Mouse (Mus musculus) mesoderm, embryonic 11.5 days (tissue): ENCODE measurements around the gene Rnf115.
A peak's percentile ranks its signal among the peaks of the same experiment; 100 is the strongest.
"Not testable (repeated sequence)": the region's sequence is repeated elsewhere in the genome, so short reads cannot be mapped to it uniquely, and the experiment has no call there.

Source experiments
- DNase-seq: peaks from one replicate; pipeline ENCODE4 v3.0.0-alpha.2; 2012; ENCODE audit warnings: low read depth, low spot score

Rnf115 gene

DNA sequence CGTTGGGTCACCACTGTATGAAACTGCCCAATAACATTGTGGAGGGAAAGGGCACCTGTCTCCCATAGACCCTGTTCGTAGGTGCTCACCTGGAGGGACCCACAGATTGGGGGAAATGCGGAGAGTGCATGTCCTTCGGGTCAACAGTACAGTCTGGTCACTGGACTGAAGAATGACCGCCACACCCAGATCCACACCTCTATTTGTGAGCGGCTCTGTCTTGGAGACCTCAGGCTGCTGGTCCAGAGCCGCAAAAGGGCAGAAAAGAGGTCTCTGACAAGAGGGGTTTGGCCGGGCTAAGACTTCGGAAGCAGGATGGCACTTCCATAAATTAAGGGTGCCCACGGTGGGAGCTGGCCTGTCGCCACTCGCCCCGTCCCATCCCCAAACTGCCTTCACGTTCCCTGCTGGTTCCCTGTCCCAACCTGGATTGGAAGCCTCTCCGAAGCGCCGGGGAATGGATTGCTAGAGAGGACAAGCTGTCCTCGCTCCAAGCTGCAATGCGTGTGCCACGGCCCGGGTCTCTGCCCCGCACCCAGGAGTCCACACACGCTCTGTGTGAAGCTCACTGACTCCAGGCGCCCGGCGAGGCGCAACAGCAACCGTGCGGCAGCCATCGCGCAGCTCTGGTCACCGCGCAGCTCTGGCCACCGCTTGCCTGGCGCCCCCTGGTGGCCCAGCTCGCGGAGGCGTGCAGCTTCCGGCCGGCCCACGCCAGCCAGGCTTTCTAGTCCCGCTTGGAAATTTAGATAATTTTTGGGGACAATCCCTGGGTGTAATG lies 19.4 kb upstream of the Rnf115 start, which contains the start of gene Nudt17:
Gene Nudt17 (minus strand): TSS at position 660 of the 781 bp plus-strand sequence.
- DNase-seq: peak; percentile 84

DNA sequence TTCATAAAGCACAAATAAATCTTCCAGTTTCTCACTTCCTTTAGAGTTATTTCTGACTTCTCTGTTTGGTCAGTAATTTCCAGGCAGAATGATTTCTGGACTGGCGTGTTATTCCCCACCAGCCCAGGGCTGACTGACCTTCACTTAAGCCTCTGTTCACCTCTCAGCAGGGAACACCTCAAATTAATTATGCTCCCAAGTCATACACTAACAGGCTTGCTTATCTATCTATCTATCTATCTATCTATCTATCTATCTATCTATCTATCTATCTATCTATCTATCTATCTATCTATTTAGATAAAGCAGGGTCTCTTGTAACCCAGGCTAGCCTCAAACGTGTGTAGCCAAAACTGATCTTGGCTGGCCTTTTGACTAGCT lies 18.8 kb upstream of the Rnf115 start:
- no peak for DNase-seq

DNA sequence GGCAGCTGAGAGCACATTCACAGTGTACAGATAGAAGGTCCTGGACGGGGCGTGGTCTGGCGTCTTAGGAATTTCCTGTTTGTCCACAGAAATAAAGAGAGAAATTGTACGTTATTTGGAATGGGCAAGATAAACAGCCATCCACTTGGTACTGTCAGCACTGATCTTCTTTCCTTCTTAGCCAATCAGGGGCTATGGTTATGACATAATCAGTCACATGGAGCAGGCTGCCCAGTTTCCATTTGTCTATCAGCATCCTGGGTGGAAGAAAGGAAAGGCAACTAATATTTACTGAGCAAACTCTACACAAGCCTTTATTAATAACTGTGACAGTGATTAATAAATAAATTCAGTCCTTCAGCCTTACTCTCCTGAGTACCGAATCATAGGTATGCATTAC lies 13.2 kb upstream of the Rnf115 start:
- no peak for DNase-seq

DNA sequence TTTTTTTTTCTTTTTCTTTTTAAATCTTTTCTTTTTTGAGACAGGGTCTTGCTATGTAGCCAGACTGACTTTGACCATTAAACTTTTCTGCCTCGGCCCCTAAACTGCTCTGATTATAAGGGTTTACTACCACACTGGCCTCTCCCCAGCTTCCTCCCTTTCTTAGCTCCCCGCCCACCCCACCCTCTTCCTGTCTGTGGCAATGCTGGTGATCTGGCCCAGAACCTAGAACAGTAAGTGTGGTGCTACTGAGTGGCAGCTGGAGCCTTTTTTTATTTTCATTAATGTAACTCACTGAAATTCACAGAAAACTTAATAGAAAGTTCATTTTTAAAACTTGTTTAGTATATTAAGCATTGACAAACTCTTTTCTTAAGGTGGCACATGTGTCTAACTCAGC lies 11.6 kb upstream of the Rnf115 start:
- DNase-seq: no peak

DNA sequence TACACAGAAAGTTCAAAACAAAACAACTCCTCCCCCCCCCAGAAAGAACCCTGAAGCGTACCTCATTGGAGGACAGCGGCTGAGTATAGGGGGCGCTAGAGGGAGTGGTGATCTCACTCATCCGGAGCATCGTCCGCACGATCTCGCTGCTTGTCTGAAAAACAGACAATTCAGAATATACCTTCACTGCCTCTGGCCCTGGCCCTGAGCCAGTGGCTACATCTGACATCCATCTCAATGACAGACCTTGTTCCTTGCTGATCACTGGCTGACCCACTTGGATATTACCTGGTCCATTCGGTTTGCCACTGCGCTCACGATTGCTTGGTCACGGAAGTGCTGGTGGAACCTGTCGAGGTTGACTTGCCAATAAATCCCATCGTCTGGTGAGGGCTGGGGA lies 8.3 kb upstream of the Rnf115 start:
- DNase-seq: peak; percentile 40

DNA sequence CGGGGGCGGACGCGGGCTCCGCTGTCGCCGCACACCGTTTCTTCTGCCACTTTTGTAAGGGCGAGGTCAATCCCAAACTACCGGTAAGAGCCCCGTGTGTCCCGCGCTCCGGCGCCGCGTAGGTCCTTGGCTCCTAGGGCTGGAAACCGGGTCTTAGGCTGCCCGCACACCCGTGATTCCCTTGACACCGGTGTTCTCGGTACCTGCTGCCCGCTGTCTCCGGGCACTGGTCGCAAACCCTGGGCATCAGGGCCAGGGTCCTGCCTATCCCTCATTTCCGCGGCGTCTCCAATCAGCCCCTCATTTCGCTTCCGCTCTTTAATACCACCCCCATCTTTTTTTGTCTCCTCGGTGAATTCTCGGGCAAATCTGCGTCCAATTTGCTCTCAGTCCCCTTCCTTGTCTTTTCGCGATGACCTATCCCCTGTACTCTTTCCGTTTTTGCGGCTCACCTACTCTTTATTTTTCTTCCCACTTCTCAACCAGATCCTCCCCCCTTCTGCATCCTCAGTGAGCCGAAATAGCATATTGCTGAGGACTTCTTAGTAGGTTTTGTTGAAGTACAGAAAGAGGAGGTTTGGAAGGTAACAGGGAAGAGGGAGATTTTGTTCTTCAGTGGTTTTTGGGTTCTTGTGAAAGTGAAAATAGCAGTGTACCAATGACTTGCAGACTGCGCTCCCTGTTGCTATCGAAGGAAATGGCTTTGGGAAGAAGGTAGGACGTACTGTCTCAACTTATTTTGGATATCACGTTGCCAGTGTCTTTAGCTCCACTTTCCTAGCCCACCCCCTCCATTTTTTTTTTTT lies 567 bp downstream of the Rnf115 start:
- no peak for DNase-seq

DNA sequence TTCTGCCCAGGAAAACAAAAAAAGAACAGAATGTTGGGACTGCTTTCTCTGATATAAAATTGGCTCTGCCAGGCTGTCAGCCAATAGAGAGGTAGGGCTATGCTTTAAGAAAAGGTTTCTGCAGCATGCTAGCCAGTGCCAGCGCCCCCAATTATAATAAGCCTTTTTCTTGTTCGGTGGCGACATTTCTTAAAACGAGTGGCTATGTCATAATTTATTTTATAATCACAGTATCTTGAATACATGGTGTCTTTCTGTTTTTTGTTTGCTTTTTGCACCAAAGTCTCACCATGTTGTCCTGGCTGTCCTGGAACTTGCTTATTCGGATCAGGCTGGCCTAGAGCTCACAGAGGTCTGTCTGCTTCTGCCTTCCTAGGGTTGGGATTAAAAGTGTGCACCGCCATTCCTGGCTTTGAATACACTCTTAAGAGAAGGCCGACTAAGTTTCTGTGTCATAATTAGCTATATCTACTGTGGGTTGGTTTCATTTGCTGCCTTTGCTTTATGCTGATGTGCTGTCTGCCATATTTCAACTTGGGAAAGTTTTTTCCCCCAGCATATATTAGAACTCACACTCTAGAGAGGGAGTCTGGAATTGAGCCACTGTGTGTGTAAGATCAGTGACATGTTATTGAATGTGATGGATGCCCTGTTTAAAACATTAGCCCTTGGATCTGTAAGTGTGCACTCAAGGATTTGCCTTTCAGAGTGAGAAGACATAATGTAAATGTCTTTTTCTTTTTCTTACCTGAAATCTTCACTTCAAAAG lies 1.4 kb downstream of the Rnf115 start:
- DNase-seq: no peak

DNA sequence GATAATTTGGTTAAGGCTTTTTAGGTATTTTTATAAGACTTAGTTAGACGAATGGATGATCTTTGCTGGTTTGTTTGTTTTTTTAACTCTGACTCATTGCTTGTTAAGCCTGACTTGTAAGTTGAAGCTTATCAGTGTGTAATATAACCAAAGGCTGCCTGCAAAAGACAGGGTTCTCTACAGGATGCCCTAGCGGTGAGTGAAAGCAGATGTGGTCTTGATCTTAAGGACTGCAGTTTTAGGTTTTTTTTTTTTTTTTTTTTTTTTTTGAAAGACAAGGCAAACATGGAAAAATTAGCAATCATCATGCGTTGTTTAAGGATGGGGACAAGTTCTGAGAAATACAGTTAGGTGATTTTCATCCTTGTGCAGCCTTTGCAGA lies 1.9 kb downstream of the Rnf115 start:
- DNase-seq: peak; percentile 32

DNA sequence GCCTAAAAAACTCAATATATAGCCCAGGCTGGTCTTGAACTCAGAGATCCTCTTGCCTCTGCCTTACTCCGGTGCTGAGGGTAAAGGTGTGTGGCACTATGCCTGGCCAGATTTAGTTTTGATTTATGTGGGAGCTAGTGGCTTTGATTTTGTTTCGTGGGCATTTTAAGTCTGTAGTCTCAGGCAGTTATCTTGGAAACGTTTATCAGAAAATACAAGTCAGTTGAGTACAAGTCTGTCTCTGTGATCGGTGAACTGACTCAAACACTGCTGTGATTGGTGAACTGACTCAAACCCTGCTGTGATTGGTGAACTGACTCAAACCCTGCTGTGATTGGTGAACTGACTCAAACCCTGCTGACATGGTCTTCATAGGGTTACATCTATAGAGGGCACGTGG lies 3.3 kb downstream of the Rnf115 start:
- DNase-seq: no peak

DNA sequence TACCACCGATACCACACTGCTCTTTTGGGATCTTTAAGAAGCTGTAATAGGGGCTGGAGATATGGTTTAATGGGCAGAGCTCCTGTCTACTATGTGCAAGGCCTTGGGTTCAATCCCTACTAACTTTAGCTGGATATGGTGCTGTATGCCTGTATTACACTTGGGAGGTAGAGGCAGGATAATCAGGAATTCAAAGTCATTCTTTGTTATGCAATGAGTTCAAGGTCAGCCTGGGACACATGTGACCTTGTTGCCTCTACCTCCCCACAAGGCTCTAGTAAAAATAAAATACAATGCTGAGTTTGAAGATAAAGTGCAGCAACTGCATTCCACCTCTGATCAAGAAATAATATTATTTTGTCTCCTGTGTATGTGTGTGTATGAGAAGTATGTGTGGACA lies 6.5 kb downstream of the Rnf115 start:
- DNase-seq: no peak

DNA sequence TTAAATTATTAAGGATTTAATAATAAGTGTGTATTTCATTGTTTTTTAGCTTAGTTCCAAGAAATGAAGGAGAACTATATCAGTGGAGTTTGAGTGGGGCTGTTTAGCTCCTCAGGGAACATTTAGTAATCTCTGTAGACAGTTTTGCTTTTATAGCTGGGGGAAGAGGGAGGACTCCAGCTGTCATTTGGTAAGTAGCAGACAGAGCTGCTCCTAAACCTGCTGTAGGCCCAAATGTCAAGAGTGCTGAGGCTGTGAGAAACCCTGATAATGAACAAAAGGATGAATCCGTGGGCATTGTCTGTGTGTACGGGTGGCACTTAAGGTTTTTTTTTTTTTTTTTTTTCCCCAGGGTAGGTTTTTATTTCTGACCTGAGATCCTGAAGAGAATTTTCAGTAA lies 7.7 kb downstream of the Rnf115 start:
- no peak for DNase-seq

DNA sequence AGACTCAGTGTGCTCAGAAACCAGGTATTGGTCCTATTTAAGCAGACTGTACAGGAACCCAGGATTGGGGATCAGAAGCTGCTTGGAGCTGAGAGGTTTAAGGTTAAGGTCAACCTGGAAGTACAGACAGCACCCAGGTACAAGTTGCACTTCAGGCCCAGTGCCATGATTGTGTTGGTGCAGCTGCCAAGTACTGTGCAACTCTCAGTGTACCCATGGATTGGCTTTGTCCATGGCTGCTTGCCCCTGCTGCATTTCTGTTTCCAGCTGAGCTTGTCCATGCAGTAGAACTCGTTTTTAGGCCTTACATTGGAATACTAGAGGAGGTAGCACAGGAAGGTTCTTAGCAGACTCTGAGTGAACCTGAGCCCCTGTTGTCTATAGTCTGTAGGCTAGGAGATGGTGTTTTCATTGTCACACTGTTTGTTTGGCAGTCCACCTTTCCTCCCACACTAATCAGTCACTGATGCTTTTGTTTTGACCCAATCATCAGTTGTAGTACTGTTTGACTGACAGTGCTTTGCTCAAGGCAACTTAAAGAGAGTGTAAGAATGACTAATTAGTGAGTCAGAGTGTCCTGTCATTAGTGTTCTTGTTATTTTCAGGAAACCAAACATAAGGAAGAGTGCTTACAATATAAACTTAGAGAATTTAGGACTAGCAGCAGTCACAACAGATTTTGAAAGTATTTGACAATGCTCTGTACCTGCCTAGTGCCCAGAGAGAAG lies 9.7 kb downstream of the Rnf115 start:
- DNase-seq: no peak

DNA sequence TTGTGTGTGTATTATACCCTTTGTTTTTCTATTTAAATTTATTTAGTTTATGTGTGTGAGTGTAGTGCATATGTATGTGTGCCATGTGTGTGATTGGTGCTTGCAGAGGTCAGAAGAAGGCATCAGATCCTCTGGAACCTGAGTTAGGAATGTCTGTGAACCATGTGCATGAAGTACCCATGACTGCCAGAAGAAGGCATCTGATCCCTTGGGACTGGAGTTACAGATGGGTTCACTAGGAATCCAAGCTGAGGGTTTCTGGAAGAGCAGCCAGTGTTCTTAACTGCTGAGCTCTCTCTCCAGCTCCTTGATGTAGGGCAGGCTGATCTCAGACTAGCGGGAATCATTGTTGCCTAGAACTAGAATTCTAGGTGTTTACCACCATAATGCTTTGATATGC lies 10.5 kb downstream of the Rnf115 start:
- DNase-seq: peak; percentile 42

DNA sequence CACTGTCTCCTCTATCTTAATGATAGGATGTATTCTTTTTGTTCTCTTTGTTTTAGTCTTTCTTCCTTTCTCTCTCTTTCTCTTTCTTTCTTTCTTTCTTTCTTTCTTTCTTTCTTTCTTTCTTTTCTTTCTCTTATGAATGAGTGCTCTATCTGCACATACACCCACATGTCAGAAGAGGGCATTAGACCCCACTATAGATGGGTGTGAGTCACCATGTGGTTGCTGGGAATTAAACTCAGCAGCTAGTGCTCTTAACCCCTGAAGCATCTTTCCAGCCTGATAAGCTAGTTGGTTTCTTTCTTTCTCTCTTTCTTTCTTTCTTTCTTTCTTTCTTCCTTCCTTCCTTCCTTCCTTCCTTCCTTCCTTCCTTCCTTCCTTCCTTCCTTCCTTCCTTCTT lies 12.8 kb downstream of the Rnf115 start:
- DNase-seq: not testable (repeated sequence)

DNA sequence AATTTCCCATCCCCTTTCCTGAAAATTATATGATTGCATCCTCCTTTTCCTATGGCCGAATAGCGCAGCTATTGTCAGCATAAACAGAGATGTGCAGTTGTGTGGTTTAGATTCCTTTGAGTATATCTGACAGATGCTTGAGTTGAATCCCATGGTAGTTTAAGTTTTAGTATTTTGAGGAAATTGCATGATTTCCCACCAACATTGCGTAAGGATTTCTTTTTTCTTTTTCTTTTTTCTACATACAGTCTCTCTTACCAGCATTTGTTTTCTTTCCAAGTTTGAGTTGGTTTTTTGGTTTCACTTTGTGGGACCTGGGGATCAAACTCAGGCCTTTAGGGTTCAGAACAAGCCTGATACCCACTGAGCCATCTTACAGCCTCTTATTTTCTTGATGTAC lies 16.9 kb downstream of the Rnf115 start:
- no peak for DNase-seq

DNA sequence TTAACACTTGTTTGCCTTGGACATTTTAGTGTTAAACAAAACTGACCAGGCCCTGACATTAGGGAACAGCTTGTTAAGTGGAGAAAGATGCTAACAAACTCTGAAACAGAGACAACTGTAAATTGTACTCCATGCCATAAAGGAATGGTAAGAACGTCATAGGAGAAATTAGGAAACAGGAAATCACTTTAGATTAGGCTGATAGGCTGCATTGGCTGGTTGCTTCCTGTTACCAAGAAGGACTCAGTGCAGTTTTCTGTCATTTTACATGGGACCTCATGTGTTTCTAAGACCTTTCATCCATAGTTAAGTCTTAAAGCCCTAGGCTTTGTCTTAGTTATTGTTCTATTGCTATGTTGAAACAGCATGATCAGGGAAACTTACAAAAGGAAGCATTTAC lies 19.4 kb downstream of the Rnf115 start:
- DNase-seq: no peak

DNA sequence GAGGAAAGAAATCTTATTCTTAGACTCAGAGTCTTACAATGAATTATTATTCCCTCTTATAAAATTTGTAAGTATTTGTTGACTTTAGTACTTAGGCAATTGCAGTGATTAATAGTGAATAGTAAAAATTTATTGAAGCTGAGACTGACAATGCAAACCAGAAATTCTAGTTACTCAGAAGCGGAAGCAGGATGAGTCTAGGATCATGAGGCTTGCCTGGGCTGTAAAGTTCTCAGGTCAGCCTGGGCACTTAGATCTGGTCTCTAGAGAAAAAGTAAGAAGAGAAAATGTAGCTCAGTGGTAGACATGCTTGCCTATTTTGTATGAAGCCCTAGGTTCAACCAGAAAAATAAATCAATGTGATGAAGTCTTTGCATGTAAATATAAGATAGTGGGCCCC lies 28.5 kb downstream of the Rnf115 start:
- no peak for DNase-seq

DNA sequence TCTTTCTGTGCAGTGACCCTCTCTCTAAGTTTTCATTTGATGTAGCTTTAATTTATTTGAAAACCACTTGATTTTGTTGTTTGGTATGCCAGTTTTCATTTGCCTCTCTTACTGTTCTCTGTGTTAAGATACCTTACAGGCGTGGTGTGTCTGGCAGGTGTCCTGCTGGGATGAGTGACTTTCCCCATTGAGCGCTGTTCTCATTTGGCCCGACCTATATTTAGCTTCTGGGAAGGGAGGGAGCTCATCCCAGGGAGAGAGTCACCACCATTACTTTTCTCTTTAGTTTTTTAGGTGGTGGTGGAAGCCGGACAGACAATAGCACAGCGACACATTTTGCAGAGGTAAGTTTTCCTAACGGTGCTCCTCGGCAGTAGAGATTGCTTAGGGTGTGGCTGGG lies 30.2 kb downstream of the Rnf115 start:
- DNase-seq: no peak

DNA sequence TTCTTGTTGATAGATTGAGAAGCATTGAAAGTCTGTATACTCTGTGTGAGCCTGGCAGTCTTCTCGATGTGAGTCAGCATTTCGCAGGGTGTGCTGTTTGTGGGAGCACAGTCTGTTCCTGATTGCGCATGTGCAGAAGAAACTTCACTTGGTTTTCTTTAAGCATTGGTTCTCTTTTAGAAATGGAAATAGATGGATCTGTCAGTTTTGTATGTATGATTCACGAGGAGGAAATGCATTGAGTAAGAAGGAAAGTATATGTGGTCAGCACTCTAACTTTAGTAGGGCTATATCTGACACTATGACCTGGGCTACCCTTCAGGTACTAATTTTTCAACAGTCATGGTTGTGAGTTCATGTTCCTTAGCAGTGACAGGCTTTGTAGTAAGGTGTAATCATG lies 32.2 kb downstream of the Rnf115 start:
- no peak for DNase-seq

DNA sequence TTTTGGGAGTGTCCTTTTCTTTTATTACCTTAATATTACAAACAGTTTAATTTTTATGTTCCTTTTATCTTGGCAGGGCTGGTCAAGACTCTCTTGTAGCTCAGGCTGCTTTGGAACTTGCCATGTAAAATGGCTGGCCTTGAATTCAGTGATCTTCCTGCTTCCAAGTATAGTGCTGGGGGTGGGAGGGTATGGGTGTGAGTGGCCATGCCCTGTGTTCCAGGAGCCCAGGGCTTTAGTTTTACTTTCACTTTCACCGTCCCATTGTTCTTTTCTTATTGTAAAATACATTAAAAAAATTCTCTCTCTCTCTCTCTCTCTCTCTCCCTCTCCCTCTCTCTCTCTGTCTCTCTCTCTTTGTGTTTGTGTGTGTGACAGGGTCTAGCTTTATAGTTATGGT lies 37.1 kb downstream of the Rnf115 start:
- DNase-seq: no peak

DNA sequence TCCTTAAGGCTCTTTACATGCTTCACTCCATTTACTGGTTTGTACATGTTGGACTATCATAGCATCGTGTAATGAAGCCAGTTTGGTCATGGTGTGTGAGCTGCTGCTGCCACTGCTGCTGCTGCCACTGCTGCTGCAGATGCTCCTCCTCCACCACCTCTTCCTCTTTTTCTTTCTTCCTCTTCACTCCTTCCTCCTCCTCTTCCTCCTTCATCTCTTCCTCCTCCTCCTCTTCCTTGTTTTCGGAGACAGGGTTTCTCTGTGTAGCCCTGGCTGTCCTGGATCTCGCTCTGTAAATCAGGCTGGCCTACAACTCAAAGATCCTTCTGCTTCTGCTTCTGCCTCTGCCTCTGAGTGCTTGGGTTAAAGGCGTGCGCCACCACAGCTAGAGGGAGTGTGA lies 42.5 kb downstream of the Rnf115 start:
- DNase-seq: no peak

DNA sequence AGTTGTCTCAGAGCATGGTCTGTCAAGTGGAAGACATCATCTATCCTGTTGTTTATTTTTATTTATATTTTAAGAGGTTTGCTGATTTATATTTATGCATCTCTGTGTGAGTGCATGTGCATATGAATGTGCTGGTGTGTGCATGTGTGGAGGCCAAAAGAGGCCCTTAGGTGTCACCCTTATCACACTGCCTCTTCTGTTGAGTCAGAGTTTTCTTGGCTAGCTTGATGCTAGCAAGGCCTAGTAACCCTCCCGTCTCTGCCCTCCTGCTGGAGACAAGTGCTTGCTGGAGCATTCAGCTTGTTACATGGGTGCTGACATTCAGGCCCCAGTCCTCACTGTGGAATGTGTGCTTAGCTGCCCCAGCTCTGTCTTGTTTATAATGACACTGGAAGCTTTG lies 45.5 kb downstream of the Rnf115 start:
- DNase-seq: no peak
